In the genomic region with DNA sequence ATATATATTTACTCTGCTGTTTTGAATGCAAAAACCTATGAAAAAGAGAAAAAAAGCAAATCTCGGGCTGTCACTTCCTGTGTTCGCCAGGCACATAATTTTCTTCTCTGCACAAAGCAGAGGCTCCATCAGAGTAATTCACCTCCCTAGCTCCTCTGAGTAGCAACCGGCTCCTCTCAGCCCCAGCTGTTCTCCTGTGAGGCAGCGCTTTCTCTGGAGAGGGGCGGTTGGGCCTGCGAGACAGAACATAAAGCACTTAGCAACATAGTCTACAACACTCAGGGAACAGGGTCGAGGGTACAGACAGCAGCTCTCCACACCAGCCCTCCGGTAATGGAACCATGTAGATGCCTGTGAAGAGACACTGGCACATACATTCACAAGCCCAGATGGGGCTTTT, we compare ENCODE assay signal across 11 mouse cellular contexts.
A peak's percentile ranks its signal among the peaks of the same experiment; 100 is the strongest.
DNase-seq lines count a peak whose midpoint lies in the region; ATAC-seq lines count a peak whose summit lies in the region.
"Had no signal": no experiment of that assay in that cellular context is flagged by ENCODE, and none has a peak within 500 bp of the region (broad histone marks: within the 10 kb centered on the region; RNA-seq: fewer than 3 reads in every experiment).

No protein-coding gene starts in this region.

- H3K27ac ChIP-seq in embryonic facial prominence, embryonic 14.5 days (replicated peaks; ENCODE audit: low read depth, low read length), result no peak overlapping the region
- H3K27ac ChIP-seq in hindbrain, embryonic 16.5 days (ENCODE audit: low read depth, low read length), result no peak overlapping the region
- H3K27ac ChIP-seq in neural tube, embryonic 11.5 days (ENCODE audit: low read depth, low read length), result no peak overlapping the region
- H3K27ac ChIP-seq: kidney, postnatal 0 days had no signal

- H3K36me3 ChIP-seq in embryonic facial prominence, embryonic 14.5 days (ENCODE audit: control insufficient read depth, insufficient read depth, low read length), result no peaks in the 10 kb centered on the region
- H3K36me3 ChIP-seq in hindbrain, embryonic 16.5 days (ENCODE audit: control insufficient read depth, insufficient read depth, low read length), result no peaks in the 10 kb centered on the region
- H3K36me3 ChIP-seq in neural tube, embryonic 11.5 days (ENCODE audit: control insufficient read depth, insufficient read depth, low read length), result no peaks in the 10 kb centered on the region

- no peak overlapping the region for H3K4me3 ChIP-seq in embryonic facial prominence, embryonic 14.5 days (ENCODE audit: low read depth, low read length)
- no peak overlapping the region for H3K4me3 ChIP-seq in hindbrain, embryonic 16.5 days (ENCODE audit: low read length)
- no peak overlapping the region for H3K4me3 ChIP-seq in neural tube, embryonic 11.5 days (ENCODE audit: low read depth, low read length)

- H3K9me3 ChIP-seq in embryonic facial prominence, embryonic 14.5 days (ENCODE audit: control insufficient read depth, low read length), result no peaks in the 10 kb centered on the region
- no peaks in the 10 kb centered on the region for H3K9me3 ChIP-seq in hindbrain, embryonic 16.5 days (ENCODE audit: control insufficient read depth, low read length)
- H3K9me3 ChIP-seq in neural tube, embryonic 11.5 days (ENCODE audit: control insufficient read depth, low read length), result no peaks in the 10 kb centered on the region

- peaks cover 9% of the 10 kb centered on the region for H3K4me1 ChIP-seq in embryonic facial prominence, embryonic 14.5 days (ENCODE audit: control insufficient read depth, insufficient read depth, low read length)
- H3K4me1 ChIP-seq in hindbrain, embryonic 16.5 days (ENCODE audit: control insufficient read depth, insufficient read depth, low read depth, low read length), result peaks cover 6% of the 10 kb centered on the region
- no peaks in the 10 kb centered on the region for H3K4me1 ChIP-seq in neural tube, embryonic 11.5 days (ENCODE audit: control insufficient read depth, insufficient read depth, low read length)

- intact Hi-C loops in heart, postnatal 10 days (cut with DNase I), result no loop called here

- DNase-seq in heart, adult 11 months, result peak; percentile 83
- DNase-seq in heart, postnatal 10 days, result no peak
- peak; percentile 59 for DNase-seq in embryonic facial prominence, embryonic 14.5 days (ENCODE audit: low spot score)
- peak; percentile 41 for DNase-seq in neural tube, embryonic 11.5 days (ENCODE audit: low spot score)
- no peak for DNase-seq in B cell, adult 2 months
- DNase-seq in adrenal gland, adult 2 months, result no peak
- DNase-seq in urinary bladder, adult 2 months (ENCODE audit: low spot score), result no peak
- DNase-seq: thymus, adult 18-20 months had no signal

- no peak overlapping the region for H3K9ac ChIP-seq in embryonic facial prominence, embryonic 14.5 days (ENCODE audit: low read depth, low read length)
- H3K9ac ChIP-seq in hindbrain, embryonic 16.5 days (ENCODE audit: low read depth, low read length), result no peak overlapping the region
- H3K9ac ChIP-seq in neural tube, embryonic 11.5 days (ENCODE audit: low read length), result no peak overlapping the region

- H3K27me3 ChIP-seq in embryonic facial prominence, embryonic 14.5 days (replicated peaks; ENCODE audit: control insufficient read depth, insufficient read depth, low read length), result no peaks in the 10 kb centered on the region
- H3K27me3 ChIP-seq in hindbrain, embryonic 16.5 days (replicated peaks; ENCODE audit: control insufficient read depth, insufficient read depth, low read length), result no peaks in the 10 kb centered on the region
- H3K27me3 ChIP-seq in neural tube, embryonic 11.5 days (ENCODE audit: control insufficient read depth, insufficient read depth, low read length), result no peaks in the 10 kb centered on the region

- peak; percentile 77; the same call in 1 of the 2 replicates for ATAC-seq in embryonic facial prominence, embryonic 14.5 days (ENCODE audit: low read depth)
- peak; percentile 24; the same call in 1 of the 2 replicates for ATAC-seq in hindbrain, embryonic 16.5 days
- no peak for ATAC-seq in neural tube, embryonic 11.5 days (ENCODE audit: insufficient read depth, low FRiP score, low TSS enrichment)

- H3K4me2 ChIP-seq in embryonic facial prominence, embryonic 14.5 days (ENCODE audit: low read depth, low read length), result 0 out of 2 replicates have a peak overlapping the region, but pooled peaks have one; percentile 3
- H3K4me2 ChIP-seq in hindbrain, embryonic 16.5 days (ENCODE audit: low read length), result no peak overlapping the region
- H3K4me2 ChIP-seq in neural tube, embryonic 11.5 days (ENCODE audit: low read depth), result no peak overlapping the region
- H3K4me2 ChIP-seq: liver, embryonic 11.5 days had no signal

- WGBS in embryonic facial prominence, embryonic 14.5 days, result 27% methylated on average over 8 of the region's 8 CpGs
- 32% methylated on average over 8 of the region's 8 CpGs for WGBS in hindbrain, embryonic 16.5 days
- WGBS in neural tube, embryonic 11.5 days, result 37% methylated on average over 8 of the region's 8 CpGs

Comparison
In these comparisons a context has a peak if more than half of its experiments do, and no peak if none do; other contexts are left out.
1. DNase-seq: peak in heart, adult 11 months (single experiment), embryonic facial prominence, embryonic 14.5 days (single experiment) and neural tube, embryonic 11.5 days (single experiment); none in heart, postnatal 10 days (0 of 2), B cell, adult 2 months (0 of 2), adrenal gland, adult 2 months (single experiment) and urinary bladder, adult 2 months (single experiment).